Comparison of ENCODE assay signal across 31 mouse cellular contexts in genomic region chr5:100176096-100176495, GRCm38 (mm10). TPM values are rescaled to one million over a fixed set of nuclear protein-coding genes. Genes with fewer than 3 reads are reported as not detected.
DNase-seq lines count a peak whose midpoint lies in the region; ATAC-seq and TF ChIP-seq lines count a peak whose summit lies in the region.
"Had no signal": no experiment of that assay in that cellular context is flagged by ENCODE, and none has a peak within 500 bp of the region (broad histone marks: within the 10 kb centered on the region; RNA-seq: fewer than 3 reads in every experiment).

No protein-coding gene starts in this region.

- no peak for TF ChIP-seq CTCF in left cerebral cortex, adult 2 months (IDR thresholded peaks at IDR 0.05)

- peaks cover 19% of the 10 kb centered on the region for H3K4me1 ChIP-seq in hindbrain, embryonic 10.5 days (replicated peaks)
- 0 out of 2 replicates have a peak, but pooled peaks cover 2% of the 10 kb centered on the region for H3K4me1 ChIP-seq in hindbrain, embryonic 11.5 days (replicated peaks; ENCODE audit: control insufficient read depth, insufficient read depth, low read length)
- H3K4me1 ChIP-seq: embryonic facial prominence, embryonic 13.5 days; liver, embryonic 12.5 days had no signal

- no peak overlapping the region for H3K9ac ChIP-seq in hindbrain, embryonic 11.5 days (ENCODE audit: low read depth, low read length)
- H3K9ac ChIP-seq: embryonic facial prominence, embryonic 13.5 days; forebrain, embryonic 15.5 days; liver, embryonic 12.5 days; liver, postnatal 0 days; midbrain, embryonic 13.5 days; stomach, embryonic 15.5 days had no signal

- intact Hi-C loops in left cerebral cortex, adult 2 months (cut with DNase I) = no loop called here
- intact Hi-C loops in left cerebral cortex, postnatal 10 days (cut with DNase I) = no loop called here

- WGBS in hindbrain, embryonic 10.5 days = 57% methylated on average over 5 of the region's 5 CpGs
- WGBS in hindbrain, embryonic 11.5 days = 59% methylated on average over 5 of the region's 5 CpGs

- DNase-seq in hindbrain, embryonic 10.5 days (ENCODE audit: low spot score) = peak; percentile 18
- DNase-seq in hindbrain, embryonic 11.5 days (ENCODE audit: low spot score) = no peak
- no peak for DNase-seq in left cerebral cortex, adult 2 months (ENCODE audit: extremely low spot score in 1 of 2, low spot score in 2 of 2)
- DNase-seq in left cerebral cortex, postnatal 10 days (ENCODE audit: extremely low spot score in 1 of 2, low spot score in 2 of 2) = no peak
- peak; percentile 43 for DNase-seq in retina, postnatal 1 day
- DNase-seq in retina, embryonic 14.5 days (ENCODE audit: low spot score) = no peak
- no peak for DNase-seq in urinary bladder, adult 18-20 months (ENCODE audit: low spot score in 2 of 2)
- DNase-seq: adrenal gland, adult 2 months; adrenal gland, postnatal 36 days; B cell, adult 2 months; cerebellum, adult 2 months; gastrocnemius, adult 2 months; gastrocnemius, postnatal 36 days; heart, adult 18-20 months; heart, postnatal 36 days; kidney, adult 11 months; kidney, postnatal 14 days; liver, postnatal 0 days; lung, postnatal 36 days; right cerebral cortex, postnatal 25 days; thymus, postnatal 14 days had no signal

- peaks cover 41% of the 10 kb centered on the region for H3K27me3 ChIP-seq in hindbrain, embryonic 10.5 days (ENCODE audit: insufficient read depth, poor library complexity, severe bottlenecking)
- H3K27me3 ChIP-seq in hindbrain, embryonic 11.5 days (ENCODE audit: control insufficient read depth, insufficient read depth, low read length) = no peaks in the 10 kb centered on the region
- H3K27me3 ChIP-seq: embryonic facial prominence, embryonic 13.5 days; forebrain, embryonic 15.5 days; liver, embryonic 12.5 days; midbrain, embryonic 13.5 days; stomach, embryonic 15.5 days had no signal

- H3K4me2 ChIP-seq in hindbrain, embryonic 11.5 days (replicated peaks; ENCODE audit: low read depth, low read length) = no peak overlapping the region
- H3K4me2 ChIP-seq: embryonic facial prominence, embryonic 13.5 days; forebrain, embryonic 15.5 days; heart, embryonic 11.5 days; liver, embryonic 12.5 days; midbrain, embryonic 13.5 days; stomach, embryonic 15.5 days had no signal

- H3K27ac ChIP-seq in hindbrain, embryonic 10.5 days = no peak overlapping the region
- no peak overlapping the region for H3K27ac ChIP-seq in hindbrain, embryonic 11.5 days (ENCODE audit: low read depth, low read length)
- peak overlapping the region; percentile 13; the same call in 1 of the 2 replicates for H3K27ac ChIP-seq in left cerebral cortex, adult 2 months
- H3K27ac ChIP-seq: embryonic facial prominence, embryonic 13.5 days; forebrain, embryonic 15.5 days; gastrocnemius, adult 2 months; liver, embryonic 12.5 days; midbrain, embryonic 13.5 days; stomach, embryonic 15.5 days had no signal

- ATAC-seq in hindbrain, embryonic 11.5 days (ENCODE audit: low FRiP score) = no peak
- ATAC-seq: activated CD4-positive, CD25-positive, alpha-beta regulatory T cell, adult 4 months; forebrain, embryonic 15.5 days; inflammation-experienced regulatory T-cells, adult 6 months; liver, embryonic 12.5 days; liver, postnatal 0 days had no signal

- no peak overlapping the region for H3K4me3 ChIP-seq in hindbrain, embryonic 10.5 days
- no peak overlapping the region for H3K4me3 ChIP-seq in hindbrain, embryonic 11.5 days (ENCODE audit: low read depth, low read length)
- no peak overlapping the region for H3K4me3 ChIP-seq in left cerebral cortex, adult 2 months
- H3K4me3 ChIP-seq: embryonic facial prominence, embryonic 13.5 days; forebrain, embryonic 15.5 days; gastrocnemius, adult 2 months; liver, embryonic 12.5 days; midbrain, embryonic 13.5 days; myocyte; stomach, embryonic 15.5 days had no signal

- H3K36me3 ChIP-seq in hindbrain, embryonic 10.5 days = no peaks in the 10 kb centered on the region
- no peaks in the 10 kb centered on the region for H3K36me3 ChIP-seq in hindbrain, embryonic 11.5 days (ENCODE audit: control insufficient read depth, insufficient read depth, low read length)
- H3K36me3 ChIP-seq: embryonic facial prominence, embryonic 13.5 days; forebrain, embryonic 15.5 days; liver, embryonic 12.5 days; midbrain, embryonic 13.5 days; stomach, embryonic 15.5 days had no signal

- H3K9me3 ChIP-seq in hindbrain, embryonic 10.5 days = no peaks in the 10 kb centered on the region
- no peaks in the 10 kb centered on the region for H3K9me3 ChIP-seq in hindbrain, embryonic 11.5 days (ENCODE audit: control insufficient read depth, low read length)
- H3K9me3 ChIP-seq: embryonic facial prominence, embryonic 13.5 days; forebrain, embryonic 15.5 days; liver, embryonic 12.5 days; midbrain, embryonic 13.5 days; stomach, embryonic 15.5 days had no signal

RNA-seq across cellular contexts. Expression of gene Tmem150c, which starts 16.5 kb away (rescaled TPM):
- polyA plus RNA-seq in hindbrain, embryonic 10.5 days (2016; fragmentation: Nextera tagmentation; extraction: Ambion mirVana) = 3.2 and 3.8 TPM in 2 replicates
- polyA plus RNA-seq in hindbrain, embryonic 11.5 days (2014; fragmentation: Nextera tagmentation; extraction: Ambion mirVana) = 3.1 and 3.6 TPM in 2 replicates
- total RNA-seq in left cerebral cortex, adult 2 months (2021) = 10 to 100 TPM; 41.5 to 46.9 TPM
- 10 to 100 TPM; 67.9 to 80.0 TPM for total RNA-seq in left cerebral cortex, postnatal 10 days (2021)
- total RNA-seq: megakaryocyte, adult 5-6 weeks had no signal
- polyA plus RNA-seq: activated CD4-positive, CD25-positive, alpha-beta regulatory T cell, adult 4 months; inflammation-experienced regulatory T-cells, adult 6 months; myocyte had no signal

Comparison
In these comparisons a context has a peak if more than half of its experiments do, and no peak if none do; other contexts are left out.
1. DNase-seq: peak in hindbrain, embryonic 10.5 days (single experiment) and retina, postnatal 1 day (single experiment); none in hindbrain, embryonic 11.5 days (single experiment), left cerebral cortex, adult 2 months (0 of 2), left cerebral cortex, postnatal 10 days (0 of 2), retina, embryonic 14.5 days (single experiment) and urinary bladder, adult 18-20 months (0 of 2).